Mouse (Mus musculus) brain, adult 2 months (tissue): ENCODE results near the gene Ankmy2.
A peak's percentile ranks its signal among the peaks of the same experiment; 100 is the strongest.

ENCODE experiments used
- DNase-seq: peaks from one replicate; pipeline ENCODE4 v3.0.0; 2011; ENCODE audit warnings: low read depth, low spot score

The Ankmy2 gene

DNA sequence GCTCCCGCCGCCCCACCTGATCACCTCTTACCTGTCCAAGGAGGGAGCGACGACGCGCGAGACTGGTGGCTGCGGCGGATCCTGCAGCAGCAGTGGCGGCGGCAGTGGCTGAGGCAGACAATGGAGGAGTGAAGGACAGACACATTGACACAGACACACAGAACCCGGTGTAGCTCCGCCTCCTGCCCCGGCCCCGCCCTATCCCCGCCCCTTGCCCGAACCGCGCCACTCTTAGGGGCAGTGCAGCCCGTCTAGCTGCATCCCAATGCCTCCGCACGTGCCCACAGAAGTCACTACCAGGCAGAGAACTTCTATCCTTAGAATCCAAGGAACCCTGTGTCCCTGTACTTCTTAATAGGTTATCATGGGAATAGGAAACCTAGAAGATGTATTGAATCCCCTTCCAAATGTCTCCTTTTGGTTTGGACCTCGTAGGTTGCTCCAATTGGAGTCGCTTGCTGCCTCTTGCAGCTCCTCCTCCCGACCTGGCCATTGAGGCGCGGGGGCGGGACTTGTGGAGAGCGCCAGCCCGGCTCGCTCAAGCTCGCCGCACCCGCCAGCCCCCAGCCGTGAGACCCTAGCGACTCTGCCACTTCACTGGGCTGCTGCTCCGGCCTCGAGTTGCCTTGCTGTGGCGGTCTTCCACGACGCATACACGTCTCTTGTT, at the start of gene Ankmy2:
Gene Ankmy2 (plus strand): TSS at position 478 of the 667 bp plus-strand sequence.
- DNase-seq = peak; percentile 97

GRCm38 (mm10) chr12:36108442-36108841, 48.5 kb upstream of the Ankmy2 start:
- DNase-seq = peak; percentile 74

DNA sequence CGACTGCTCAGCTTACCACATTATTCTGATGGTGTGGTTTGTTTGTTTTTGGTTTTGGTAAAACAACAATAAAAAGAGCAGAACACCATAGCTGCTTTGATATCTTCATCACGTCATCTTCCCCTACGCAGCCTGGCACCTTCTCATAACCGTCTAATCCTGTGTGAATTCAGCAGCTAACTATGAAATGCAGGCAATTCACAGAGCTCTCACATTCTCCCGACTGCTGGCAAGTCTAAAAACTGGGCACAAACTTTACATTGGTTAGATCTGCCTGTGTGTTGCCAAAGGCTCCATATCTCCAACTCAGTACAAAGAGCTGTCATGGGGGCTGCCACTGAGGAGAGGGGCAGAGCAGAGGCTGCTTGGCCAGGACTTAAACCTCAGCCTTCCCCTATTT, 46.5 kb upstream of the Ankmy2 start:
- peak; percentile 65 for DNase-seq

- DNase-seq = peak; percentile 48
These were observed 45.8 kb upstream of the Ankmy2 start for GRCm38 (mm10) chr12:36111110-36111509.

DNA sequence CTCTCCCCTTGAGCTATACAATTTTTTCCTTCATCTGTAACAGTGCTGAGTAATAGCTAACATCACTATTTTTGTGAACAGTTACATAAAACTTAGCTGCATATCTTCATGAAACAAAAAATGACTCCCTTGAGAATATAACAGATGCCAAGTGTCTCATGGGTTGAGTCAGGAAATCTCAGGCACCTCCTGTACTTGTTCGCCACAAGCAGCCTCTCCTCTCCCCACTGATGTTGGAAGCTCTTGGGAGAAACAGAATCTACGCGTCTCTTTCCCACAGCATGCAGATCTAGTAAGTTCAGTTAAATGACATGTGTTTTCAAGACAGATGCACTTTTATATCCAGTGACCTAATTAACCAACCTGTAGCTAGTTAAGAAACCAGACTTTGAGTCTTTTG, 44.8 kb upstream of the Ankmy2 start:
- peak; percentile 90 for DNase-seq

- no peak for DNase-seq
These were observed 39.8 kb upstream of the Ankmy2 start for GRCm38 (mm10) chr12:36117161-36117560.

DNA sequence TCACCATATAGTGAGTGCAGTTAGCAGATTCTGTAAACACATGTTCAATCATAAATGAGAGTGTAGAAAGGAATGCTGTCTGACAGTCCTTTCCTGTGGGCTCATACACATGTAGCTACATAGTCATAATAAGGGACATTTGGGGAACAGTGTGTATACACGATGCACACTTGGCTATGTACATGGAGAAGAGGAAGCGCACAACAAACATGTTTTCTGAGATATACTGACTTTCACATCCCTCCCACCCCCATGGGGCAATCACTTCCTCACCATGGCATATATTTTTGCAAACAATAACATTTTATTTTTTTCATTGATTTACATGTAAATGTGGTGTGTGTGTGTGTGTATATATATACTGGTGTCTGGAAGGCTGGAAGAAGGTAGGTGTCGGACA, 37.7 kb upstream of the Ankmy2 start:
- DNase-seq = no peak

GRCm38 (mm10) chr12:36126049-36126448, 30.9 kb upstream of the Ankmy2 start:
- no peak for DNase-seq

DNA sequence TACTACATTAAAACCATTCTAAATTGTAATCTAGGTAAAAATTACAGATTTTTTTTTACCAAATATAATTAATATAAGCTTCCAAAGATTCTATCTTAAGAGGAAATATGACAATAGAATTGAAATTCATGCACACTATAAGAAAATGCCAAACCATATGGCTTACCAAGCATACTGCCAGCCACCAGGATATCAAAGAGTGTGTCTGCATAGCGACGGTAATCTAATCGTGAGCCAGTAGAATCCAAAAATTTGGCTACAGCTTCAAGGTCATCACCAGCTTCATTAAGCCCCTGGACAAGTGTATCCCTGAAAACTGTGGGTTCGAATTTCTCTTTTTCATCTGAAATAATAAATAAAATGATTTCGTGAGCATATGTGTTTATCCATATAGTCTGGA, 27.1 kb upstream of the Ankmy2 start:
- no peak for DNase-seq

- DNase-seq = no peak
These were observed 24.7 kb upstream of the Ankmy2 start for GRCm38 (mm10) chr12:36132254-36132653.

- no peak for DNase-seq
These were observed 24.2 kb upstream of the Ankmy2 start for GRCm38 (mm10) chr12:36132668-36133067.

- no peak for DNase-seq
These were observed 23.4 kb upstream of the Ankmy2 start for GRCm38 (mm10) chr12:36133547-36133946.

DNA sequence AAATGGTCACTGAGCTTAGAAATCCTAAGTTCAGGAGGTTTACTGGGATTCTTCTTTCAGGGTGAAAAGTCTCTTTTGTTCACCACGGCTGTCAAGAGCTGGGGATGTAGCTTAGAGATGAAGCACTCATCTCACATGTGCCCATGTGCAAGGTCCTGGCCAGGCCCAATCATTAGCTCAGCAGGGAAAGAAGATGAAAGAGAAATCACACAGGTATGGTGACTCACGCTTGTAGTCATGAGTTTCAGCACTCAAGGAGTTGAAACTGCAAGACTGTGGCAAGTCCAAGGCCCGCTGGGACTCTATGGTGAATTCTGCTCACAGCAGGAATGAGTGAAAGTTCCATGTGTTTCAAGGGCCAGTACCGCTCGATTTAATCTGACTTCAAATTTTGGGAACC, 22.8 kb upstream of the Ankmy2 start:
- no peak for DNase-seq

DNA sequence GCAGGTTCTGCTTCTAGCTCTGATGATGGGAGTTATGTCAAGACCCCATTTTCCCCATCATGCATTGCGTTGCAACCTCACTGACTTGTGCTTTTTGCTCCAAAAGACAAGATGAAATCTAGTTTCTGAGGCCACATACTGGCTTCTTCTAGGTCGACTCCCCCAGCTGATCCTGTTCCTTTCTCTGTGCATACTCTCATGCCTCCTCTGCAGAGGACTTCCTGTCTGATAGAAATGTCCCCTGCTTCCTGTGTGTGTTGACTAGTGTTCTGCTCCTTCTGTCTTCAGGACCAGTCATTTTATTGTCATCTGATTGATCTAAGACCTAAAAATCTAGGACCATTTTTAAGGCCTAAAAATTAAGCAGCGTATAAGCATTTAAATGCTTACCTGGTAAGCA, 21.5 kb upstream of the Ankmy2 start:
- no peak for DNase-seq

- DNase-seq = no peak
These were observed 20.6 kb upstream of the Ankmy2 start for GRCm38 (mm10) chr12:36136285-36136684.

DNA sequence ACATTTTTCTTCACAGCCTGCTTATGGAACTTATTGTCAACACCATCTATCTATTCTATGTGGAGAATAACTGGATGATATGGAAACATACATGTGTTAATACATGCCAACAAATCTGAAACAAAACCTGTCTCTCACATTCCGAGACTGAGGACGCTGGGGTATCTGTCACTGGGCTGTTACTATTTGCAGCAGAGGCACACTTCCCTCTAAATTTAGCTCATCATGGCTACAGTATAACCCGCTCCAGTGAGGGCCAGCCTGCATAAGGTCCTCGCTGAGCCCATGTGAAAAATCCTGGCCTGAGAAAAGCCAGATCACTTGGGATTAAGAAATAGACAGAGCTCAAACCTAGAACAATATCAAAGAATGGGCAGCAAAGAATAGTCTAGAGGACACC, 19.7 kb upstream of the Ankmy2 start:
- no peak for DNase-seq

GRCm38 (mm10) chr12:36140401-36140800, 16.5 kb upstream of the Ankmy2 start:
- peak; percentile 63 for DNase-seq

- DNase-seq = no peak
These were observed 10.5 kb upstream of the Ankmy2 start for GRCm38 (mm10) chr12:36146230-36147011.

- DNase-seq = peak; percentile 95
These were observed 6.6 kb upstream of the Ankmy2 start for GRCm38 (mm10) chr12:36150265-36150664.

DNA sequence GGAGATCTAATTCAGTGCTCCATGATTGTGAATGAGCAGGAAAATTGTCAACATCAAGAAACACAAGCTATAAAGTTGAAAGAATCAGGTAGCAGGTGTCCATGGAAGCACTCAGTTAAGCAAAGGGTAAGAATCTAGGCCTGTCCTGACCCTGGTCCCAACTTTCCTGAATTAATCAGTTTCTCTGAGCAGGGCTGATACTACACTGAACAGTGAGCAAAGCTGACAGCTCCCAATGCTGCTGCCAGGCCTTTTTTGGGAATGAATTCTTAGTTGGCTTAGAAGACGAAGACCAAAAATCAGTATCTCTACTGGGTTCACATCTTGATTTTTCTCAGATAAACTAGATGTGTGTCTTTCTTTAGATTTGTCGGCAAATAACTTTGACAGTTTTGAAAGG, 6.2 kb upstream of the Ankmy2 start:
- DNase-seq = no peak

DNA sequence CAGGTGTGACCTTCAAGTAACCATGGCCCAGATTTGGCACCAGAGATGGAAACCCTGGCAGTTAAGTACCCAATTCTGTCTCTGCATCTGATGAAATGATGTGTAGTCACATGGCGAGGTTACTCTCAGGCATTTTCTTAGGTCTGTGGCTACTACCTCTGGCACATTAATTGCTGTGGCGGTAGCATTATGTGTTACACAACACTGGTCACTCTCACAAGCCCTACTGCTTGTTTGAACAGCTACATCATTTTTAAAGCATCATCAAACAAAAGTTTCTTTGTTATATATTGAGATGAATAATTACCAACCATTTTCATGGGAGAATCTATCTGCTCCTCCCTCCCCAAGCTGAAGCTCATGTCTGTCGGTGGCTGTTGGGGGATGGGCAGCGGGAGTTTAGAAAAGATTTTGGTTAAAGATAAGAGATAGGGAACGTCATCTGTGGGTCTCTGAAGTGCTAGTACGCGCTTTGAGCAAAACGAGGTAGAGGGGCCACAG, 1.7 kb upstream of the Ankmy2 start:
- peak; percentile 48 for DNase-seq

DNA sequence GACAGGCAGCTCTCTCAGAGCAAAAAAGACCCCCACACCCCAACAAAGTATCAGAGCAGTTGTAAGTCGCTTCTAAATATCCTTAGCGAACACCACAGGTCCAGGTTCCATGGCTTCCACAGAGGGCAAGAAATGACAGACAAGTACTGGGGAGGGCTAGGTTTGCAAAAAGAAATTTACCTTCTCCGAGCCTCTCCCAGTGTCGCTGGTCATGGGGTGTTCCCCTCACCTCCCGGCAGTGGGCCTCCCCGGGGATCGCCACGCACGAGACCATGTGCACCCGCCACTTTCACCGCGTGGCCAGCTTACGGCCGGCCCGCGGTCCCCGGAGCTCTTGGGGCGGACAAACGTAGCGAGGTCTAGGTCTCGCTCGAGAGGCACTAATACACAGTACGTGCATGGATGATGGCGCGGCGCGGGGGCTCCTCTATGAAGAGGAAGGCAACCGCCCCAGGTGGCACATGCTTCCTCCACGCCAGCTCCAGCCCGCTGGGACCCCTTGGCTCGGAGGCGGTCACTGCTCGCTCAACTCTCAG, 745 bp upstream of the Ankmy2 start:
- DNase-seq = no peak

DNA sequence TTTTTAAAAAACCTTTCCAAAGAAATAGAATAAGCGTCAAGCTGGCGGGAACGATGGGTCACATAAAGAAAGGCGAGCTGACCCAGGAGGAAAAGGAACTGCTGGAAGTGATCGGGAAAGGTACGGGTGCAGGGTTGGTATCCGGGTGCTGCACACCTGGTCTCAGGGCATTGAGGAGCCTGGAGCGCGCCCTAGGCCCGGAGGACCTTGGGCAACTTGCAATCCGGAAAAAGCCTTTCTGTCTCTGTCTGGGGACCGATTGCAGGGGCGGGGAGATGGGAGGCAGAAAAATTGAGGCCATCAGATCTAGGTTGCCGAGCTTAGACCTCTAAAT, 357 bp downstream of the Ankmy2 start:
- DNase-seq = no peak
